Mouse (Mus musculus) embryonic fibroblast, embryonic 13.5 days (primary cell): ENCODE results near the gene Nsd1.

Experiments
- CTCF ChIP-seq: IDR thresholded peaks from 2 replicates; pipeline ENCODE4 v1.5.1; 2011; ENCODE audit warnings: mild to moderate bottlenecking, control low read depth, low read length, moderate library complexity, borderline replicate concordance; ENCODE audit not compliant: insufficient read depth
- POLR2A ChIP-seq: IDR thresholded peaks from 2 replicates; pipeline ENCODE4 v1.6.1; 2011; ENCODE audit warnings: low read depth, mild to moderate bottlenecking, control low read depth, low read length, moderate library complexity

- no peak for TF ChIP-seq CTCF
- TF ChIP-seq POLR2A, result no peak
Measured at GRCm38 (mm10) chr13:55191535-55191934, 18.0 kb upstream of the Nsd1 start.
